Mouse (Mus musculus) telencephalon, adult 2 months (tissue): ENCODE results near the gene Vpreb2.
"Not testable (repeated sequence)": the region's sequence is repeated elsewhere in the genome, so short reads cannot be mapped to it uniquely, and the experiment has no call there.

Source experiments
- DNase-seq: peaks from one replicate; pipeline ENCODE4 v3.0.0-alpha.2; 2011; ENCODE audit warnings: low read depth, low spot score

Vpreb2 gene

DNA sequence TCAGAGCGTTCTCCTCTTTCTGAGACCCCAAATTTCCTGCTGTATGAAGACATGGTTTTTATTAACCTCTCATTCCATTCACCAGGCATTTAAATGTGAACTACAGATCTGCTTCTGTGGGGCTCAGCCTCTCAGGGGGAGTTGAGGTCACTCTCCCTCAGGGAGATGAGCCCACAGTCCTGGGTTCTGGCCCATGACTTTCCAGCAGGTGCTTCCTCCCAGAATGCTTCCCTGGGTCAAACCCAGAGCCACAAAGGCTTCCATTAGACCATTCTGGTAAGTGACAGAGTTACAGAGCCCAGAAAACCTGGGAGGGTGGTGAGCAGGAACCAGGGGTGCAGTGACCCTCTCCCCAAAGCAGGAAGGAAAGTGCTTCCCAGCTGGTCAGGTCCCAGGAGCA lies at the start of gene Vpreb2:
Gene Vpreb2 (plus strand): TSS at position 301 of the 400 bp plus-strand sequence.
- DNase-seq = no peak

DNA sequence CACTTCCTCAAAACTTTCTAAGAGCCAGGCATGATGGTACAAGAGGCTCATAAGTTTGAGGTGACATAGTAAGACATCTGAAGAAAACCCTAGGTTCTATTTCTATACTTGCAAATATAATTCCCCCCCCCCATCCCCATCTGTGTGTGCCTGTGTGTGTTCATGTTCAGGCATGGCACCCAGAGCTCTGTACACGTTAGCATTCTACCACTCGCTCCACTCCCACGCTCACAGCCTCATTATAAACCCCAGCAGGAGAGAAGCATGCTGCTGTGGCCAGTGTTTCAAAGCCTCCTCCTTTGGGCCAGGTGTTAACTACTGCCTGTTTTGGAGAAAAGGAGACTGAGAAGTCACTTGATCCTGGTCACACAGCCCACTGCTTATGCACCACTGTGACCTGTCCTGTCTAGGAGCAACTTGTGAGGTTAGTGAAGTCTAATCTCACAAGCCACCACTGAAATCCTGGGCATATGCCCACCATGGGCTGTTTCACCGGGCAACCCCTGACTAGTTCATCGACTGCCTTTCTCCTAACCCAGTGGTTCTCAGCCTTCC lies 48.2 kb upstream of the Vpreb2 start:
- DNase-seq = no peak

- DNase-seq = no peak
These were observed 46.4 kb upstream of the Vpreb2 start for GRCm38 (mm10) chr16:17933594-17934444.

DNA sequence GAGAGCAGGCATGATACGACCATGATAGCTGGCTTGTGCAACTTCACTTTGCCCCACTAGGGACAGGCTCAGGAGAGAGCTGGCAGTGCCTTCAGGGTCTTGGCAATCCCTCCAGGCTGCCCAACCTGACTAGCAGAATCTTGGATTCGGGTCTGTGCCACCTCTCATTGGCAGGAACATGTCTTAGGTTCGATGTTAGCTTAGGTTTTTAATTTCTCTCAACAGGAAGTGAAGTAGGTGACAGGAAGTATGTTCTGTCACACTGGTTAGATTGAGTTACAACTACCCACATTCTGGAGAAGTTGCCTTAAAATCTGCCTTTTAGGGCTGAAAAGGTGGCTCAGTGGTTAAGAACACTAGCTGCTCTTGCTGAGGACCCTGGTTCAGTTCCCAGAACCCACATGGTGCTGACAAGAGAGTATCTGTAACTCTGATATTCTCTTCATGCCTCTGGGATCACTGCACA lies 45.8 kb upstream of the Vpreb2 start:
- no peak for DNase-seq

- DNase-seq = no peak
These were observed 43.5 kb upstream of the Vpreb2 start for GRCm38 (mm10) chr16:17936776-17937175.

DNA sequence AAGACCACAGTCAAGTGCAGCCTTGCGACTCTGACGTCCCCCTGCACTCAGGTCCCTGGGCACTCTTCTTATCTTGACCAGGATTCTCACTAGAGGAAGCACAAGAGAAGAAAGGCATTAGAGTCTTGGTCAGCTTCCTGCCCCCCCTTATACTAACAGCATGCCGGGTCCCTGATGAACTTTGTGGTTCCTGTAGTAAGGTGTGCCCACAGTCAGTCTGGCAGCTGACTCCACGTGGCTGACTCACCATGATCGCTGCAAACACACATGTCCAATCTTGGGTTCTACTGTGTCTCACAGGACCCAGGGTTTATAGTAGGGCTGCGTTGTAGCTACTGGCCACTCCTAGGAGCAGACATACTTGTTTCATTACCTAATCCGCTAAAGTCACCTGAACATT lies 42.0 kb upstream of the Vpreb2 start:
- DNase-seq = no peak

GRCm38 (mm10) chr16:17938821-17939220 lies 41.4 kb upstream of the Vpreb2 start:
- no peak for DNase-seq

- DNase-seq = no peak
These were observed 40.9 kb upstream of the Vpreb2 start for GRCm38 (mm10) chr16:17939255-17939751.

DNA sequence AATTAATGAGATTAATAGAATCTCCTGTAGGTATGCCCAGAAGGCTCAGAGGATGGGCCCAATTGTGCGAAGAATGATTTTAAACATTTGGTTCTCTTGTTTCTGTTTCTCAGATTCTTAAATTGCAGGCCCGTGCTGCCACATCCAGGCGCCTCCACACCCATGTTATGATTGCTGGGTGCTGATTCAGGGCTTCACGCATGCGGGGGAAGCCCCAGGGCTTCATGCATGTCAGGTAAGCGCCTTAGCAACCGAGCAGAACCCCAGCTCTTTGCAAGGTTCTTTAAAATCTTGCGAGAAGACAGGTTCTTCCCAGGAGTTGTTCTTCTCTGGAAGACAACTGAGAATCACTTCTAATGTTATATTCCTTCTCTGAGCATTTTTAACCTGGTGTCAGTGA lies 36.8 kb upstream of the Vpreb2 start:
- DNase-seq = no peak

- DNase-seq = no peak
These were observed 35.0 kb upstream of the Vpreb2 start for GRCm38 (mm10) chr16:17945081-17945831.

- no peak for DNase-seq
These were observed 30.8 kb upstream of the Vpreb2 start for GRCm38 (mm10) chr16:17949421-17949877.

DNA sequence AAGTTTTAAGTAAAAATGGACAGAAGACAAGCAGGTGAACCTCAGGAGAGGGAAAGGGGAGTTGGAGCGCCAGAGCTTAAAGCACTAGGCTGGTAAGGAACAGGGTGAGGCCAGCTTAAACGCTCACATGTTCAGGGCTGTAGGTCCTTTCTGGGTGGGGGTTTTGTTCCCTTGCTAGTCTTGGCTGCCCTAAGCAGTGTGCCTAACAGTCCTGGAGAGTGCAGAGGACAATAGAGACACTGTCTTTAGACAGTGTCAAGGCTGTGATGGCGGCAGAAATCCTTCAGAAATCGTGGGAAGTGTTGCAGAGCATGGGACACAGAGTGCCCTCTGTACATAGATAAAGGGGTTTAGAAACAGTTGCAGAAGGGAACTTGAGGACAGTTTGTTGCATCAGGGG lies 30.2 kb upstream of the Vpreb2 start:
- DNase-seq = no peak

- DNase-seq = no peak
These were observed 28.6 kb upstream of the Vpreb2 start for GRCm38 (mm10) chr16:17951618-17952017.

DNA sequence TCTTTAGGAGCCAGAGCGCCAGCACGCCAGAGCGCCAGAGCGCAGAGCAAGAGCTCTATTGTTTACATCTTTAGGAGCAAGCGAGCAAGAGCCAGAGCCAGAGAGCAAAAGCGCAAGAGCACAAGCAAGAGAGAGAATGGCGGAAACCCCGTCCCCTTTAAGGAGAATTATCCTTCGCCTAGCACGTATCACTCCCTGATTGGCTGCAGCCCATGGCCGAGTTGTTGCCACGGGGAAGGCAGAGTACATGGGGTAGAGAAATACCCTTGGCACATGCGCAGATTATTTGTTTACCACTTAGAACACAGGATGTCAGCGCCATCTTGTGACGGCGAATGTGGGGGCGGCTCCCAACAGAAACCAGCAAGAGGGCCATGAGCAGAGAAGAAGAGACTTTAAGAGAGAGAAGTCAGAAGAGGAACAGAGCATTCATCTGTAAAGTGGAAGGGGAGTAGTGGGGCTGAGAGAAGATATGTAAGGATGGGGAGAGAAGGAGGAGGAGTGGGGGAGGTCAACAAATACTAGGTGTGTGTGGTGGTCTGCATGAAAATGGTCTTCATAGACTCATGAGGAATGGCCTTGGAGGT lies 24.1 kb upstream of the Vpreb2 start:
- DNase-seq = not testable (repeated sequence)

- no peak for DNase-seq
These were observed 18.1 kb upstream of the Vpreb2 start for GRCm38 (mm10) chr16:17962091-17962490.

DNA sequence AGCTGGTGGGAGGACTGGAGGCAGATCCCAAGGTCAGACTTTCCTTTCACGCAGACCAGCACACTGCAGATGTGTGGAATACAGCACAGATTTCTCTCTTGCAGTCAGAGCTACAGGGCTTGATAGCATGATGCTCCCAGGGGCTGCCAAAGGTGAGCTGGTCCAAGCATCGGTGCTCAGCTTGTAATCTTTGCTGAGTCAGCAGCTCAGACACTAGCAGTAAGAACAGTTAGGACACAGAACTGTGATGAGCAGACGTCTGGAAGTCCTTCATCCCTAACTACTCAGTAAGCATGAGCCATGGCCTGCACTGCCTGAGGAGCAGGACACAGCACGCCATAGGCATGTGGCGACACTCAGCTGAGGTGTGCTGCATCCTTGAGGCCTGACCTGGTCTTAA lies 8.4 kb upstream of the Vpreb2 start:
- no peak for DNase-seq

DNA sequence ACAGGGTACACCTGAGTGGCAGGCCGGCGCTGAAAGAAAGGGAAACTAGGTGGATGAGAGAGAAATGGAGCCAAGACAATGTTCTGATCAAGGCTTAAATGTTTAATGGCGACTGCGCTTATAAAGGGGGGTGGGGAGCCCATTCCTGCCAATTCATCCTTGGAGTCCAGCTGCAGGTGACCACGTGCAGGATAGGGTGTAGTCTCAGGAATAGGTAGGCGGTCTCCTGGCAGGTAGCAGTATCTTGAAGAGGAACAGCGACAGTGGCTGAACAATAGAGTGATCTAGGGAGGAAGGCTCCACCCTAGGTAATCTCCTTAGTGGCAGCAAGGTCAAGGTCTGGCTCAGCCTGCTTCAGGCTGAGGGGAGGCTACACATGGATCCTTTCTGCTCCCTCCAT lies 2.4 kb upstream of the Vpreb2 start:
- DNase-seq = not testable (repeated sequence)

- DNase-seq = no peak
These were observed 3.0 kb downstream of the Vpreb2 start for GRCm38 (mm10) chr16:17983201-17983600.

DNA sequence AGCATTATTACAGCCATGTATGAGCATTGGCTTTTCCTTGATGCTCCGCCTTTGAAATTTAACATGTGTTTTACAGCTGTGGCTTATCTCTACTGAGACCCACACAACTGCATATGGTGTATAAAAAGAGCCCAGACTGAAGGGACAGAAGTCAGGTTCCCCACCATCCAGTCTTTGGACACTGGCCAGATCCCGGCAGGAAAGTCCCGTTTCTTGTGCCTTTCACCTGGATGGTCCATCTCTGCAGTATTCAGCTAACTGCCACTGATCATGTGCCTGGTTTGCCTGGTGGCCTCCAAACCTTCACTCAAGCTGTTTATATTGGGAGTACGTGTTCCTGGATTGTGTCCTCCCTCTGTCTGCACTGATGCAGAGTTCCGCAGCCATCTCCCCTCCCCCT lies 4.0 kb downstream of the Vpreb2 start:
- no peak for DNase-seq

DNA sequence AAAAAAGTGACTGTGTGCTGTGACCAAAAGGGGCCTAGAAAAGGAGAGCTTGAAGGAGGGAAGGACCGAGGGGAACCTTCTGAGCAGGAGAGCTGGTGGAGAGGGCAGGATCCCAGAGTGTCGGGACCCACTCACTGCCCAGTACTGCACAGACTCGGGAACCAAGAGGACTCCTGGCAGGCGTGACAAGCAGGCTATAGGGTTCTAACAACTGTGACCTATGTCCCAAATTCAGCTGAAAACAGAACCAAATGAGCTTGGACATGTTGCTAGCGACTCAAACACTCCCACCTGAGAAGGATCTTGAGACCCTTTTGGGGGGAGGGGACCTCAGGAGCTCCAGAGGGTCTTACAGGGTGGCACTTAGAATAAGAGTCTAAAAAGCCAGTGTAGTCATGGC lies 4.8 kb downstream of the Vpreb2 start:
- DNase-seq = no peak

DNA sequence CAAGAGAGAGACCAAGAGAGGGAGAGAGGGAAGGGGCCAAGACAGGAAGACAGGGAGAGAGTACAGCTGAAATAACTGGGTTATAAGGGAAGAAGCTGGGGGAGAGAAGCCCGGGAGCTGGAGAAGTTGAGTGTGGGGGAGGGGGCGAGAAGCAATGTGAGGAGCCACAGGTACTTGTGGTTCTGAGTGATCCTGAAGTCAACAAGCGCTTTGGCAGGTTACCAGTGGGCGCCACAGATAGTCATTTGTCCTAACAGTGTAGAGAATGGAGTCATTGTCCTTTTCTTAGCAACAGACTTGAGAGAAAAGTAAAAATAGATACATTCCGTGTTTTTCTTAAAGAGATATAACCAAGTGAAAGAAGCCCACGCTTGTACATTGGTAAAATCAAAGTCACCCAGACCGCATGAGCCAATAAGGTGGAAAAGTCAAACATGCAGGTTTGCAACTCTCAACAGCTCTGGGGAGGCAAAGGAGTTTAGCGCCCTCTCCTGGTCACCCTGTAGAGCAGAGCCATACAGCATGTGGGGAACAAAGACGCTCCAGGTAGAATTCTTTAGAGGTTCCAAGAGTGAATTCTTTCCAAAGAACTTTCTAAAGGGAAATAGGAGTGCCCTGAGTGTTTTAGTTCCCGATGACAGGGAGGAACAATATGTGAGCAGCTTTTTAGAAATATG lies 6.4 kb downstream of the Vpreb2 start:
- DNase-seq = peak; percentile 13
